ENCODE assay signal across 23 mouse cellular contexts in the genomic region with DNA sequence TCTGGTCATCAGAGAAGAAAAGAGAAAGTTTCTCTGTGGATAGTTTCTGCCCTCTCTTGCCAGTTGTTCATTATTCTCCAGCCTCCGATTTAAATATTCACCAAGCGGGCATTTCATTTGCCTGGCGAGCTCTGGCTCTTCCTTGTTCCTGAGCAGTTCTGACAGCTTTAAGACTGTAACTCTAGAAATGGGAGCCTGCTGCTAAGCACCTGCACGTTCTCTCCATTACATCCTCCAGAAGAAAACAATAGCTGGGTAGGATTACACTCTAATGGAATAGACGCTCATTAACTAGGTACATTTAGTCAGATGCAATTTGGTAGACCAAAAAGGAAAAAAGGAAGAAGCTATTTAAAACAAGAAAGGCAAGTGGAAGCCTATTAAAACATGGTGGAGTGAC.
"Had no signal": no experiment of that assay in that cellular context is flagged by ENCODE, and none has a peak within 500 bp of the region (broad histone marks: within the 10 kb centered on the region; RNA-seq: fewer than 3 reads in every experiment).

No protein-coding gene starts in this region.

- H3K9ac ChIP-seq: limb, embryonic 13.5 days; liver, embryonic 12.5 days; liver, embryonic 15.5 days; lung, embryonic 15.5 days; midbrain, embryonic 13.5 days; neural tube, embryonic 13.5 days; stomach, embryonic 15.5 days had no signal

- H3K4me2 ChIP-seq: limb, embryonic 13.5 days; liver, embryonic 12.5 days; liver, embryonic 15.5 days; lung, embryonic 15.5 days; midbrain, embryonic 13.5 days; neural tube, embryonic 13.5 days; stomach, embryonic 15.5 days had no signal

- DNase-seq: layer of hippocampus, adult 9-11 months; liver; lung, adult 18-20 months; lung, postnatal 10 days; lung, postnatal 36 days; retina, postnatal 1 day; right cerebral cortex, postnatal 25 days; spleen, adult 18-20 months; thymus, postnatal 25 days had no signal

- H3K9me3 ChIP-seq: limb, embryonic 10.5 days; limb, embryonic 13.5 days; liver, embryonic 12.5 days; liver, embryonic 15.5 days; lung, embryonic 15.5 days; megakaryocyte, embryonic 14.5 days; midbrain, embryonic 10.5 days; midbrain, embryonic 13.5 days; neural tube, embryonic 13.5 days; stomach, embryonic 15.5 days had no signal

- ATAC-seq: intestine, postnatal 0 days; liver, embryonic 12.5 days; midbrain, embryonic 13.5 days; midbrain, embryonic 16.5 days had no signal

- H3K36me3 ChIP-seq: limb, embryonic 10.5 days; limb, embryonic 13.5 days; liver, embryonic 12.5 days; liver, embryonic 15.5 days; lung, embryonic 15.5 days; midbrain, embryonic 10.5 days; midbrain, embryonic 13.5 days; neural tube, embryonic 13.5 days; stomach, embryonic 15.5 days had no signal

- H3K27me3 ChIP-seq: limb, embryonic 13.5 days; liver, embryonic 12.5 days; liver, embryonic 15.5 days; lung, embryonic 15.5 days; megakaryocyte, embryonic 14.5 days; midbrain, embryonic 13.5 days; neural tube, embryonic 13.5 days; stomach, embryonic 15.5 days had no signal

- H3K27ac ChIP-seq: layer of hippocampus, adult 2 months; limb, embryonic 10.5 days; limb, embryonic 13.5 days; liver, embryonic 12.5 days; liver, embryonic 15.5 days; lung, embryonic 15.5 days; midbrain, embryonic 10.5 days; midbrain, embryonic 13.5 days; neural tube, embryonic 13.5 days; stomach, embryonic 15.5 days had no signal

- H3K4me3 ChIP-seq: layer of hippocampus, adult 2 months; limb, embryonic 10.5 days; limb, embryonic 13.5 days; liver, embryonic 12.5 days; liver, embryonic 15.5 days; lung, embryonic 15.5 days; megakaryocyte, embryonic 14.5 days; midbrain, embryonic 10.5 days; midbrain, embryonic 13.5 days; myocyte; neural tube, embryonic 13.5 days; stomach, embryonic 15.5 days had no signal

- H3K4me1 ChIP-seq: limb, embryonic 13.5 days; liver, embryonic 12.5 days; liver, embryonic 15.5 days; lung, embryonic 15.5 days; megakaryocyte, embryonic 14.5 days; midbrain, embryonic 10.5 days; midbrain, embryonic 13.5 days; neural tube, embryonic 13.5 days; stomach, embryonic 15.5 days had no signal
